Mouse (Mus musculus) splenic B cell, adult 2 months (primary cell): ENCODE data around the gene Mmgt2.

Experiments
- DNase-seq: peaks from one replicate; pipeline ENCODE4 v3.0.0-alpha.2; 2011; ENCODE audit warnings: low read depth, low spot score
- H3K27me3 ChIP-seq: 2 replicates; pipeline ENCODE4 v1.6.1; 2012; ENCODE audit warnings: mild to moderate bottlenecking, low read length, moderate library complexity, mixed read lengths; ENCODE audit not compliant: control insufficient read depth, poor library complexity, insufficient read depth, severe bottlenecking
- H3K36me3 ChIP-seq: 2 replicates; pipeline ENCODE4 v1.6.1; 2012; ENCODE audit warnings: mild to moderate bottlenecking, low read length, moderate library complexity, mixed read lengths; ENCODE audit not compliant: control insufficient read depth, poor library complexity, insufficient read depth, severe bottlenecking

Gene Mmgt2

GRCm38 (mm10) chr11:62691592-62691991, 43.1 kb downstream of the Mmgt2 start:
- no peak for DNase-seq
- Histone ChIP-seq H3K36me3 (no peaks in the 10 kb centered on the region), H3K27me3 (no peaks in the 10 kb centered on the region)

- H3K36me3 ChIP-seq = no peaks in the 10 kb centered on the region
- no peaks in the 10 kb centered on the region for H3K27me3 ChIP-seq
- peak; percentile 85 for DNase-seq
These were observed 45.1 kb downstream of the Mmgt2 start for GRCm38 (mm10) chr11:62693299-62694184.

GRCm38 (mm10) chr11:62695126-62695525, 46.7 kb downstream of the Mmgt2 start:
- Histone ChIP-seq H3K36me3 (no peaks in the 10 kb centered on the region), H3K27me3 (no peaks in the 10 kb centered on the region)
- DNase-seq = no peak

GRCm38 (mm10) chr11:62699749-62700148, 51.3 kb downstream of the Mmgt2 start:
- no peaks in the 10 kb centered on the region for H3K27me3 ChIP-seq
- H3K36me3 ChIP-seq = no peaks in the 10 kb centered on the region
- peak; percentile 20 for DNase-seq

- no peaks in the 10 kb centered on the region for H3K36me3 ChIP-seq
- no peak for DNase-seq
- H3K27me3 ChIP-seq = no peaks in the 10 kb centered on the region
These were observed 52.8 kb downstream of the Mmgt2 start for GRCm38 (mm10) chr11:62701218-62701617.

GRCm38 (mm10) chr11:62706141-62706540, 57.7 kb downstream of the Mmgt2 start:
- Histone ChIP-seq H3K36me3 (no peaks in the 10 kb centered on the region; the same call in 1 of the 2 replicates), H3K27me3 (no peaks in the 10 kb centered on the region)
- no peak for DNase-seq

GRCm38 (mm10) chr11:62708252-62708651, 59.8 kb downstream of the Mmgt2 start:
- Histone ChIP-seq H3K36me3 (peaks cover 2% of the 10 kb centered on the region; the same call in 1 of the 2 replicates), H3K27me3 (no peaks in the 10 kb centered on the region)
- DNase-seq = peak; percentile 11

- Histone ChIP-seq H3K36me3 (peaks cover 6% of the 10 kb centered on the region), H3K27me3 (no peaks in the 10 kb centered on the region)
- DNase-seq = no peak
These were observed 62.2 kb downstream of the Mmgt2 start for GRCm38 (mm10) chr11:62710657-62711056.
